Mouse (Mus musculus) limb, embryonic 11.5 days (tissue): Measurements from ENCODE around the gene Pgap1. TPM values are rescaled to one million over a fixed set of nuclear protein-coding genes. Genes with fewer than 3 reads are reported as not detected.
A peak's percentile ranks its signal among the peaks of the same experiment; 100 is the strongest.

Experiments
- ATAC-seq: fragments of 200-750 bp; cut with Nextera tagmentation; 2 replicates; pipeline ENCODE4 v1.8.0; 2017; ENCODE audit warnings: low read depth; ENCODE audit not compliant: insufficient number of reproducible peaks, low FRiP score, low TSS enrichment
- DNase-seq: peaks from one replicate; pipeline ENCODE4 v3.0.0-alpha.2; 2015; ENCODE audit warnings: low spot score
- H3K27ac ChIP-seq: fragments of 300-500 bp; sonication (generic); replicated peaks from 2 replicates; pipeline ENCODE4 v1.5.1; 2014; ENCODE audit warnings: low read depth, mild to moderate bottlenecking, low read length
- H3K27me3 ChIP-seq: fragments of 300-500 bp; sonication (generic); 2 replicates; pipeline ENCODE4 v1.6.1; 2014; ENCODE audit warnings: mild to moderate bottlenecking, low read length, mixed read lengths; ENCODE audit not compliant: control insufficient read depth, insufficient read depth
- H3K36me3 ChIP-seq: fragments of 300-500 bp; sonication (generic); 2 replicates; pipeline ENCODE4 v1.6.1; 2014; ENCODE audit warnings: mild to moderate bottlenecking, low read length, moderate library complexity, mixed read lengths; ENCODE audit not compliant: control insufficient read depth, insufficient read depth
- H3K4me1 ChIP-seq: fragments of 300-500 bp; sonication (generic); 2 replicates; pipeline ENCODE4 v1.6.1; 2014; ENCODE audit warnings: low read length, mixed read lengths; ENCODE audit not compliant: control insufficient read depth, insufficient read depth
- H3K4me2 ChIP-seq: fragments of 300-500 bp; sonication (generic); 2 replicates; pipeline ENCODE4 v1.6.1; 2014; ENCODE audit warnings: low read depth, mild to moderate bottlenecking, moderate library complexity; ENCODE audit not compliant: severe bottlenecking
- H3K4me3 ChIP-seq: fragments of 300-500 bp; sonication (generic); 2 replicates; pipeline ENCODE4 v1.5.1; 2014; ENCODE audit warnings: low read depth, low read length
- H3K9ac ChIP-seq: fragments of 300-500 bp; sonication (generic); 2 replicates; pipeline ENCODE4 v1.6.1; 2014; ENCODE audit warnings: mild to moderate bottlenecking, low read length
- H3K9me3 ChIP-seq: fragments of 300-500 bp; sonication (generic); 2 replicates; pipeline ENCODE4 v1.6.1; 2016; ENCODE audit warnings: low read length; ENCODE audit not compliant: control insufficient read depth
- WGBS: fragments of 180-500 bp; shearing (Covaris S2); extraction: QIAGEN DNeasy Blood & Tissue Kit; methylation state at CpG from one replicate; pipeline ENCODE4 v1.1.7; 2014; 5-methylcytosine and 5-hydroxymethylcytosine counted together
- polyA plus RNA-seq: library from polyadenylated mRNA; unstranded; fragments of >200 nt; fragmentation: Nextera tagmentation; extraction: Ambion mirVana; gene quantifications from 2 replicates; pipeline ENCODE4 v1.2.1, GENCODE M21; 2014

The Pgap1 gene
- polyA plus RNA-seq, 1 experiment from 2014 or later, result 6.8 TPM

GRCm38 (mm10) chr1:54492435-54492841, 65.0 kb downstream of the Pgap1 start:
- H3K27ac ChIP-seq, result no peak overlapping the region
- DNase-seq, result no peak
- ATAC-seq, result no peak
- 87% methylated on average over 2 of the region's 2 CpGs for WGBS
- no peaks in the 10 kb centered on the region for H3K4me1 ChIP-seq
- no peaks in the 10 kb centered on the region for H3K36me3 ChIP-seq
- no peaks in the 10 kb centered on the region for H3K27me3 ChIP-seq
- H3K9ac ChIP-seq, result no peak overlapping the region
- no peak overlapping the region for H3K4me3 ChIP-seq
- no peaks in the 10 kb centered on the region for H3K9me3 ChIP-seq
- H3K4me2 ChIP-seq, result no peak overlapping the region

GRCm38 (mm10) chr1:54484744-54485420, 72.6 kb downstream of the Pgap1 start:
- DNase-seq, result no peak
- 96% methylated on average over 3 of the region's 3 CpGs for WGBS
- H3K27ac ChIP-seq, result no peak overlapping the region

GRCm38 (mm10) chr1:54480491-54480890, 77.0 kb downstream of the Pgap1 start:
- ATAC-seq (no peak), DNase-seq (no peak)
- Histone ChIP-seq H3K9me3 (no peaks in the 10 kb centered on the region), H3K36me3 (no peaks in the 10 kb centered on the region), H3K4me3 (no peak overlapping the region), H3K27ac (no peak overlapping the region), H3K9ac (no peak overlapping the region), H3K27me3 (no peaks in the 10 kb centered on the region), H3K4me1 (no peaks in the 10 kb centered on the region), H3K4me2 (no peak overlapping the region)
- 94% methylated on average over 12 of the region's 12 CpGs for WGBS

More at GRCm38 (mm10) chr1:54484744-54485420, 72.6 kb downstream of the Pgap1 start:
- no peaks in the 10 kb centered on the region for H3K4me1 ChIP-seq
- H3K36me3 ChIP-seq, result no peaks in the 10 kb centered on the region
- no peak overlapping the region for H3K4me3 ChIP-seq
- no peaks in the 10 kb centered on the region for H3K27me3 ChIP-seq
- no peak for ATAC-seq
- H3K9me3 ChIP-seq, result no peaks in the 10 kb centered on the region
- H3K4me2 ChIP-seq, result no peak overlapping the region
- no peak overlapping the region for H3K9ac ChIP-seq

GRCm38 (mm10) chr1:54468662-54469061, 88.8 kb downstream of the Pgap1 start:
- H3K36me3 ChIP-seq, result no peaks in the 10 kb centered on the region
- ATAC-seq (no peak), DNase-seq (no peak)
- no peak overlapping the region for H3K9ac ChIP-seq
- H3K9me3 ChIP-seq, result no peaks in the 10 kb centered on the region
- H3K27ac ChIP-seq, result no peak overlapping the region
- H3K27me3 ChIP-seq, result no peaks in the 10 kb centered on the region
- no peak overlapping the region for H3K4me2 ChIP-seq
- H3K4me1 ChIP-seq, result no peaks in the 10 kb centered on the region
- H3K4me3 ChIP-seq, result no peak overlapping the region

GRCm38 (mm10) chr1:54467366-54467765, 90.1 kb downstream of the Pgap1 start:
- Histone ChIP-seq H3K36me3 (no peaks in the 10 kb centered on the region), H3K4me2 (no peak overlapping the region), H3K9ac (no peak overlapping the region), H3K27ac (no peak overlapping the region), H3K4me3 (no peak overlapping the region), H3K27me3 (no peaks in the 10 kb centered on the region), H3K9me3 (no peaks in the 10 kb centered on the region), H3K4me1 (no peaks in the 10 kb centered on the region)
- no peak for ATAC-seq
- DNase-seq, result no peak
- 96% methylated on average over 1 of the region's 1 CpGs for WGBS

- no peaks in the 10 kb centered on the region for H3K9me3 ChIP-seq
- no peak overlapping the region for H3K27ac ChIP-seq
- no peaks in the 10 kb centered on the region for H3K36me3 ChIP-seq
- H3K27me3 ChIP-seq, result no peaks in the 10 kb centered on the region
- no peak overlapping the region for H3K9ac ChIP-seq
- ATAC-seq, result no peak
- no peak overlapping the region for H3K4me2 ChIP-seq
- H3K4me1 ChIP-seq, result no peaks in the 10 kb centered on the region
- H3K4me3 ChIP-seq, result no peak overlapping the region
- no peak for DNase-seq
- WGBS, result 85% methylated on average over 2 of the region's 2 CpGs
These were observed 105.4 kb downstream of the Pgap1 start for GRCm38 (mm10) chr1:54452116-54452515.

- no peaks in the 10 kb centered on the region for H3K36me3 ChIP-seq
- no peak for ATAC-seq
- no peaks in the 10 kb centered on the region for H3K4me1 ChIP-seq
- H3K27me3 ChIP-seq, result no peaks in the 10 kb centered on the region
- no peak overlapping the region for H3K27ac ChIP-seq
- no peak for DNase-seq
- no peak overlapping the region for H3K4me2 ChIP-seq
- H3K4me3 ChIP-seq, result no peak overlapping the region
- WGBS, result 83% methylated on average over 4 of the region's 4 CpGs
- H3K9me3 ChIP-seq, result no peaks in the 10 kb centered on the region
- no peak overlapping the region for H3K9ac ChIP-seq
These were observed 108.7 kb downstream of the Pgap1 start for GRCm38 (mm10) chr1:54448833-54449232.

GRCm38 (mm10) chr1:54443641-54444040, 113.8 kb downstream of the Pgap1 start:
- H3K9me3 ChIP-seq, result no peaks in the 10 kb centered on the region
- whole genome bisulfite sequencing, result 57% methylated on average over 7 of the region's 7 CpGs
- no peak overlapping the region for H3K9ac ChIP-seq
- no peaks in the 10 kb centered on the region for H3K27me3 ChIP-seq
- DNase-seq (no peak), ATAC-seq (no peak)
- H3K4me3 ChIP-seq, result no peak overlapping the region
- no peaks in the 10 kb centered on the region for H3K4me1 ChIP-seq
- H3K36me3 ChIP-seq, result no peaks in the 10 kb centered on the region
- H3K4me2 ChIP-seq, result no peak overlapping the region
- H3K27ac ChIP-seq, result no peak overlapping the region

- Histone ChIP-seq H3K4me2 (peak overlapping the region; percentile 71; the same call in 1 of the 2 replicates), H3K27ac (no peak overlapping the region), H3K36me3 (no peaks in the 10 kb centered on the region), H3K4me1 (no peaks in the 10 kb centered on the region), H3K9me3 (no peaks in the 10 kb centered on the region), H3K9ac (peak overlapping the region; percentile 90), H3K27me3 (no peaks in the 10 kb centered on the region), H3K4me3 (peak overlapping the region; percentile 79)
- WGBS, result 52% methylated on average over 3 of the region's 3 CpGs
- ATAC-seq (no peak; the same call in 1 of the 2 replicates), DNase-seq (no peak)
These were observed 118.4 kb downstream of the Pgap1 start for GRCm38 (mm10) chr1:54439080-54439476.
